Mouse (Mus musculus): ENCODE measurements around the gene Cacnb1. TPM values are rescaled to one million over a fixed set of nuclear protein-coding genes. Genes with fewer than 3 reads are reported as not detected.

Gene Cacnb1
- polyA plus RNA-seq, 1 experiment, result 5.2 TPM

- Histone ChIP-seq H3K9ac (ENCODE audit: low read depth, poor library complexity, severe bottlenecking) (no peak overlapping the region), H3K4me3 (ENCODE audit: low read depth, low read length) (no peak overlapping the region), H3K4me1 (ENCODE audit: control insufficient read depth, insufficient read depth, low read length) (peaks cover 8% of the 10 kb centered on the region), H3K27ac (ENCODE audit: insufficient read depth, low read length) (no peak overlapping the region), H3K36me3 (ENCODE audit: control insufficient read depth, insufficient read depth, low read length, poor library complexity, severe bottlenecking) (no peaks in the 10 kb centered on the region), H3K9me3 (replicated peaks; ENCODE audit: control insufficient read depth, insufficient read depth, low read length, poor library complexity, severe bottlenecking) (no peaks in the 10 kb centered on the region), H3K27me3 (ENCODE audit: control insufficient read depth, insufficient read depth, low read length, poor library complexity, severe bottlenecking) (no peaks in the 10 kb centered on the region)
- no peak for TF ChIP-seq EP300 (IDR thresholded peaks at IDR 0.05; ENCODE audit: insufficient read depth, low read depth, low read length)
- no peak for TF ChIP-seq CTCF (IDR thresholded peaks at IDR 0.05; ENCODE audit: low read depth, low read length)
- no peak for TF ChIP-seq POLR2A (IDR thresholded peaks at IDR 0.05; ENCODE audit: insufficient read depth, low read length)
Observed at GRCm38 (mm10) chr11:98046466-98046865, 23.6 kb upstream of the Cacnb1 start.

GRCm38 (mm10) chr11:98045596-98045995 lies 22.8 kb upstream of the Cacnb1 start:
- Histone ChIP-seq H3K36me3 (ENCODE audit: control insufficient read depth, insufficient read depth, low read length, poor library complexity, severe bottlenecking) (no peaks in the 10 kb centered on the region), H3K27me3 (ENCODE audit: control insufficient read depth, insufficient read depth, low read length, poor library complexity, severe bottlenecking) (no peaks in the 10 kb centered on the region)

GRCm38 (mm10) chr11:98044074-98044473 lies 21.2 kb upstream of the Cacnb1 start:
- H3K36me3 ChIP-seq (ENCODE audit: control insufficient read depth, insufficient read depth, low read length, poor library complexity, severe bottlenecking), result no peaks in the 10 kb centered on the region
- peak overlapping the region; percentile 29; the same call in 1 of the 2 replicates for H3K9ac ChIP-seq (ENCODE audit: low read depth, poor library complexity, severe bottlenecking)
- H3K27me3 ChIP-seq (ENCODE audit: control insufficient read depth, insufficient read depth, low read length, poor library complexity, severe bottlenecking), result no peaks in the 10 kb centered on the region
- peaks cover 8% of the 10 kb centered on the region for H3K4me1 ChIP-seq (ENCODE audit: control insufficient read depth, insufficient read depth, low read length)
- H3K4me3 ChIP-seq (ENCODE audit: low read depth, low read length), result no peak overlapping the region
- H3K27ac ChIP-seq (ENCODE audit: insufficient read depth, low read length), result no peak overlapping the region
- TF ChIP-seq CTCF (IDR thresholded peaks at IDR 0.05; ENCODE audit: low read depth, low read length), result no peak
- TF ChIP-seq EP300 (IDR thresholded peaks at IDR 0.05; ENCODE audit: insufficient read depth, low read depth, low read length), result no peak
- H3K9me3 ChIP-seq (replicated peaks; ENCODE audit: control insufficient read depth, insufficient read depth, low read length, poor library complexity, severe bottlenecking), result no peaks in the 10 kb centered on the region

More at GRCm38 (mm10) chr11:98045596-98045995, 22.8 kb upstream of the Cacnb1 start:
- no peak overlapping the region for H3K27ac ChIP-seq (ENCODE audit: insufficient read depth, low read length)
- no peak overlapping the region for H3K4me3 ChIP-seq (ENCODE audit: low read depth, low read length)
- H3K4me1 ChIP-seq (ENCODE audit: control insufficient read depth, insufficient read depth, low read length), result peaks cover 9% of the 10 kb centered on the region
- H3K9me3 ChIP-seq (replicated peaks; ENCODE audit: control insufficient read depth, insufficient read depth, low read length, poor library complexity, severe bottlenecking), result no peaks in the 10 kb centered on the region
- no peak overlapping the region for H3K9ac ChIP-seq (ENCODE audit: low read depth, poor library complexity, severe bottlenecking)
- peak; percentile 79 for TF ChIP-seq CTCF (IDR thresholded peaks at IDR 0.05; ENCODE audit: low read depth, low read length)
- TF ChIP-seq POLR2A (IDR thresholded peaks at IDR 0.05; ENCODE audit: insufficient read depth, low read length), result no peak
- no peak for TF ChIP-seq EP300 (IDR thresholded peaks at IDR 0.05; ENCODE audit: insufficient read depth, low read depth, low read length)

- no peaks in the 10 kb centered on the region for H3K9me3 ChIP-seq (replicated peaks; ENCODE audit: control insufficient read depth, insufficient read depth, low read length, poor library complexity, severe bottlenecking)
- no peak overlapping the region for H3K27ac ChIP-seq (ENCODE audit: insufficient read depth, low read length)
- H3K27me3 ChIP-seq (ENCODE audit: control insufficient read depth, insufficient read depth, low read length, poor library complexity, severe bottlenecking), result no peaks in the 10 kb centered on the region
- H3K36me3 ChIP-seq (ENCODE audit: control insufficient read depth, insufficient read depth, low read length, poor library complexity, severe bottlenecking), result no peaks in the 10 kb centered on the region
- H3K4me3 ChIP-seq (ENCODE audit: low read depth, low read length), result no peak overlapping the region
- H3K4me1 ChIP-seq (ENCODE audit: control insufficient read depth, insufficient read depth, low read length), result peaks cover 8% of the 10 kb centered on the region
- TF ChIP-seq CTCF (IDR thresholded peaks at IDR 0.05; ENCODE audit: low read depth, low read length), result no peak
- TF ChIP-seq EP300 (IDR thresholded peaks at IDR 0.05; ENCODE audit: insufficient read depth, low read depth, low read length), result no peak
- no peak for TF ChIP-seq POLR2A (IDR thresholded peaks at IDR 0.05; ENCODE audit: insufficient read depth, low read length)
- H3K9ac ChIP-seq (ENCODE audit: low read depth, poor library complexity, severe bottlenecking), result no peak overlapping the region
Observed at GRCm38 (mm10) chr11:98042741-98043140, 19.9 kb upstream of the Cacnb1 start.

GRCm38 (mm10) chr11:98040975-98041374 lies 18.1 kb upstream of the Cacnb1 start:
- H3K36me3 ChIP-seq (ENCODE audit: control insufficient read depth, insufficient read depth, low read length, poor library complexity, severe bottlenecking), result no peaks in the 10 kb centered on the region
- TF ChIP-seq POLR2A (IDR thresholded peaks at IDR 0.05; ENCODE audit: insufficient read depth, low read length) (no peak), CTCF (IDR thresholded peaks at IDR 0.05; ENCODE audit: low read depth, low read length) (no peak), EP300 (IDR thresholded peaks at IDR 0.05; ENCODE audit: insufficient read depth, low read depth, low read length) (no peak)
- no peak overlapping the region for H3K27ac ChIP-seq (ENCODE audit: insufficient read depth, low read length)
- H3K9me3 ChIP-seq (replicated peaks; ENCODE audit: control insufficient read depth, insufficient read depth, low read length, poor library complexity, severe bottlenecking), result no peaks in the 10 kb centered on the region
- no peaks in the 10 kb centered on the region for H3K27me3 ChIP-seq (ENCODE audit: control insufficient read depth, insufficient read depth, low read length, poor library complexity, severe bottlenecking)
- no peak overlapping the region for H3K4me3 ChIP-seq (ENCODE audit: low read depth, low read length)
- H3K4me1 ChIP-seq (ENCODE audit: control insufficient read depth, insufficient read depth, low read length), result peaks cover 10% of the 10 kb centered on the region
- no peak overlapping the region for H3K9ac ChIP-seq (ENCODE audit: low read depth, poor library complexity, severe bottlenecking)

GRCm38 (mm10) chr11:98037871-98038270 lies 15.0 kb upstream of the Cacnb1 start:
- Histone ChIP-seq H3K4me3 (ENCODE audit: low read depth, low read length) (no peak overlapping the region), H3K9me3 (replicated peaks; ENCODE audit: control insufficient read depth, insufficient read depth, low read length, poor library complexity, severe bottlenecking) (no peaks in the 10 kb centered on the region), H3K36me3 (ENCODE audit: control insufficient read depth, insufficient read depth, low read length, poor library complexity, severe bottlenecking) (no peaks in the 10 kb centered on the region), H3K4me1 (ENCODE audit: control insufficient read depth, insufficient read depth, low read length) (peaks cover 13% of the 10 kb centered on the region), H3K27me3 (ENCODE audit: control insufficient read depth, insufficient read depth, low read length, poor library complexity, severe bottlenecking) (no peaks in the 10 kb centered on the region), H3K9ac (ENCODE audit: low read depth, poor library complexity, severe bottlenecking) (no peak overlapping the region), H3K27ac (ENCODE audit: insufficient read depth, low read length) (no peak overlapping the region)
- TF ChIP-seq EP300 (IDR thresholded peaks at IDR 0.05; ENCODE audit: insufficient read depth, low read depth, low read length), result no peak
- TF ChIP-seq CTCF (IDR thresholded peaks at IDR 0.05; ENCODE audit: low read depth, low read length), result no peak
- no peak for TF ChIP-seq POLR2A (IDR thresholded peaks at IDR 0.05; ENCODE audit: insufficient read depth, low read length)

Measured in ES-Bruce4 (cell line).